Mouse (Mus musculus) CH12.LX (cell line): ENCODE measurements around the gene Jpt2. TPM values are rescaled to one million over a fixed set of nuclear protein-coding genes. Genes with fewer than 3 reads are reported as not detected.

Experiments used
- DNase-seq: peaks from one replicate; pipeline ENCODE4 v3.0.0-alpha.2; 2013; ENCODE audit errors: extremely low read depth
- H3K27ac ChIP-seq: 2 replicates; pipeline ENCODE4 v1.5.1; 2012; ENCODE audit warnings: low read depth, mild to moderate bottlenecking, control low read depth, moderate library complexity; ENCODE audit not compliant: insufficient read depth
- H3K27me3 ChIP-seq: replicated peaks from 2 replicates; pipeline ENCODE3; 2012; ENCODE audit warnings: inconsistent platforms
- H3K36me3 ChIP-seq, 2 experiments: replicated peaks in 1 of 2; 2 replicates each; pipeline versions ENCODE3 to v1.6.1; 2012; ENCODE audit warnings: inconsistent platforms in 1 of 2, low read length in 1 of 2, mild to moderate bottlenecking in 1 of 2, mixed read lengths in 1 of 2, moderate library complexity in 1 of 2; ENCODE audit not compliant: control insufficient read depth in 1 of 2, insufficient read depth in 1 of 2
- H3K4me1 ChIP-seq, 2 experiments: 2 replicates each; pipeline ENCODE4 v1.6.1; 2012; ENCODE audit warnings: inconsistent platforms in 1 of 2, moderate library complexity in 1 of 2; ENCODE audit not compliant: insufficient read depth in 2 of 2, control insufficient read depth in 1 of 2
- H3K4me2 ChIP-seq: 2 replicates; pipeline ENCODE4 v1.6.1; 2012; ENCODE audit warnings: low read depth, mild to moderate bottlenecking, control low read depth; ENCODE audit not compliant: poor library complexity, insufficient read depth, severe bottlenecking
- H3K4me3 ChIP-seq, 3 experiments: fragments of 150-350 bp in 1 of 3; sonication (generic) in 1 of 3; replicated peaks in 1 of 3; 2 replicates each; pipeline versions ENCODE3 to v1.5.1; 2011 to 2012; ENCODE audit warnings: low read depth in 2 of 3, low read length in 2 of 3, mild to moderate bottlenecking in 2 of 3, moderate library complexity in 2 of 3, control low read depth in 1 of 3, improper control_type of control experiment in 1 of 3, inconsistent platforms in 1 of 3, mixed read lengths in 1 of 3; ENCODE audit not compliant: poor library complexity in 1 of 3
- H3K79me2 ChIP-seq: replicated peaks from 2 replicates; pipeline ENCODE4 v1.6.1; 2012; ENCODE audit warnings: mild to moderate bottlenecking, moderate library complexity; ENCODE audit not compliant: control insufficient read depth, poor library complexity, insufficient read depth, severe bottlenecking; ENCODE audit errors: extremely low read depth
- H3K9ac ChIP-seq: 2 replicates; pipeline ENCODE4 v1.6.1; 2012; ENCODE audit warnings: low read depth, mild to moderate bottlenecking, control low read depth, moderate library complexity; ENCODE audit not compliant: insufficient read depth
- H3K9me3 ChIP-seq: replicated peaks from 2 replicates; pipeline ENCODE3; 2012; ENCODE audit warnings: low read length, inconsistent platforms, mixed read lengths
- CHD1 ChIP-seq: IDR thresholded peaks from 2 replicates; pipeline ENCODE4 v1.6.1; 2012; ENCODE audit warnings: low read depth, low read length, improper control_type of control experiment, inconsistent platforms
- CTCF ChIP-seq, 2 experiments: IDR thresholded peaks in 1 of 2; conservative IDR thresholded peaks in 1 of 2; 2 replicates each; pipeline ENCODE4 v1.5.1; 2011 to 2012; ENCODE audit warnings: low read depth in 2 of 2, low read length in 2 of 2, improper control_type of control experiment in 1 of 2, inconsistent platforms in 1 of 2, mild to moderate bottlenecking in 1 of 2, moderate library complexity in 1 of 2
- E2F4 ChIP-seq: IDR thresholded peaks from 2 replicates; pipeline ENCODE4 v1.6.1; 2011; ENCODE audit warnings: low read depth, low read length, improper control_type of control experiment; ENCODE audit not compliant: insufficient replicate concordance
- EP300 ChIP-seq: IDR thresholded peaks from 2 replicates; pipeline ENCODE4 v1.6.1; 2011; ENCODE audit warnings: low read length, improper control_type of control experiment
- ETS1 ChIP-seq: conservative IDR thresholded peaks from 2 replicates; pipeline ENCODE4 v1.6.1; 2012; ENCODE audit warnings: low read depth, mild to moderate bottlenecking, inconsistent platforms, low read length, improper control_type of control experiment, moderate library complexity
- HCFC1 ChIP-seq: IDR thresholded peaks from 2 replicates; pipeline ENCODE4 v1.6.1; 2012; ENCODE audit warnings: low read depth, mild to moderate bottlenecking, inconsistent platforms, low read length, improper control_type of control experiment
- JUN ChIP-seq: IDR thresholded peaks from 2 replicates; pipeline ENCODE4 v1.6.1; 2011; ENCODE audit warnings: low read depth, mild to moderate bottlenecking, low read length, improper control_type of control experiment, moderate library complexity; ENCODE audit not compliant: insufficient read depth
- MAZ ChIP-seq: IDR thresholded peaks from 2 replicates; pipeline ENCODE4 v1.6.1; 2012; ENCODE audit warnings: low read depth, mild to moderate bottlenecking, inconsistent platforms, low read length, improper control_type of control experiment, moderate library complexity
- MYC ChIP-seq: IDR thresholded peaks from 2 replicates; pipeline ENCODE4 v1.6.1; 2011; ENCODE audit warnings: low read depth, mild to moderate bottlenecking, improper control_type of control experiment, low read length
- PAX5 ChIP-seq: IDR thresholded peaks from 2 replicates; pipeline ENCODE4 v1.6.1; 2012; ENCODE audit warnings: low read length, inconsistent platforms, mixed read lengths
- POLR2A ChIP-seq: IDR thresholded peaks from 2 replicates; pipeline ENCODE4 v1.6.1; 2011; ENCODE audit warnings: low read depth, mild to moderate bottlenecking, improper control_type of control experiment, low read length
- POLR2AphosphoS2 ChIP-seq: IDR thresholded peaks from 2 replicates; pipeline ENCODE4 v1.6.1; 2011; ENCODE audit warnings: low read depth, low read length, improper control_type of control experiment
- RAD21 ChIP-seq: IDR thresholded peaks from 2 replicates; pipeline ENCODE4 v1.6.1; 2011; ENCODE audit warnings: low read depth, mild to moderate bottlenecking, low read length, improper control_type of control experiment, moderate library complexity
- RCOR1 ChIP-seq: conservative IDR thresholded peaks from 2 replicates; pipeline ENCODE4 v1.6.1; 2012; ENCODE audit warnings: low read depth, mild to moderate bottlenecking, inconsistent platforms, low read length, improper control_type of control experiment
- SIN3A ChIP-seq: IDR thresholded peaks from 2 replicates; pipeline ENCODE4 v1.6.1; 2012; ENCODE audit warnings: low read length, improper control_type of control experiment, inconsistent platforms
- USF1 ChIP-seq: IDR thresholded peaks from 2 replicates; pipeline ENCODE4 v1.6.1; 2014; ENCODE audit warnings: low read depth, mild to moderate bottlenecking, inconsistent platforms, low read length, improper control_type of control experiment
- USF2 ChIP-seq: conservative IDR thresholded peaks from 2 replicates; pipeline ENCODE4 v1.6.1; 2011; ENCODE audit warnings: low read depth, low read length, improper control_type of control experiment
- ZC3H11A ChIP-seq: IDR thresholded peaks from 2 replicates; pipeline ENCODE4 v1.6.1; 2012; ENCODE audit warnings: low read depth, mild to moderate bottlenecking, inconsistent platforms, low read length, improper control_type of control experiment
- ZKSCAN1 ChIP-seq: IDR thresholded peaks from 2 replicates; pipeline ENCODE4 v1.6.1; 2012; ENCODE audit warnings: low read depth, inconsistent platforms, low read length, improper control_type of control experiment, borderline replicate concordance
- ZMIZ1 ChIP-seq: IDR thresholded peaks from 2 replicates; pipeline ENCODE4 v1.6.1; 2012; ENCODE audit warnings: low read depth, mild to moderate bottlenecking, inconsistent platforms, low read length, improper control_type of control experiment
- dilution Hi-C: fragments of 300-500 bp; cut with MboI; formaldehyde crosslinking; loops from 2 replicates; pipeline ENCODE4 v1.14.3; 2020; ENCODE audit warnings: low sequenced_read_pairs; ENCODE audit not compliant: extremely low pct_unique_long_range_greater_than_20kb, extremely low pct_ligation_motif_present
- in situ Hi-C: fragments of 300-500 bp; cut with MboI; formaldehyde crosslinking; loops from 3 replicates; pipeline ENCODE4 v1.14.3; 2019; ENCODE audit warnings: low sequenced_read_pairs, low pct_ligation_motif_present, low pct_unique_long_range_greater_than_20kb, mixed read lengths
- polyA plus RNA-seq: library from polyadenylated mRNA; unstranded; fragments of >175 nt; gene quantifications from 2 replicates; pipeline ENCODE4 v1.2.1, GENCODE M21; 2012; ENCODE audit warnings: low read depth; ENCODE audit not compliant: insufficient read length
- total RNA-seq, 2 experiments: library from RNA; depleted of rRNA; stranded (reverse); fragments of 300-350 nt in 1 of 2; fragments of >200 nt in 1 of 2; gene quantifications; 2 replicates each; pipeline ENCODE4 v1.2.3; 2012 to 2014

The Jpt2 gene
- total and polyA plus RNA-seq, 3 experiments, result 33.5 to 70.9 (median 62.9) TPM

DNA sequence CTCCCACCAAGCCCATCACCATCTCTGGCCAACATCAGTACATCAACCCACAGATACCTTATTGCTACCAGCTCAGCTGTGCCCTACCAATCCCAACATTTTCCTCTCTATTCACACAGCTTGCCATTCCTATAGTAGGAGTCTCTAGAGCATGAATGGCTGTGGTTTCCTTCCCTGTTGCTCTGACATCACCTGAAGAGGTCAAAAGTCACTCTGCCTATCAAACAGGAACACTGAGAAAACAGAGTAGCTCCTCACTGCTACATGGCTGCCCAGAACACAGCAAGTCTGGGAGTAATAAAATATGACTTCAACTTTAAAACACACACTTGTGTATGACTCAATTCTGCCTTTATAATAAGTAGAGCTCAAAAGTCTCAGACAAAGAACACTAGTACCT, 47.0 kb upstream of the Jpt2 start:
- no peak overlapping the region for H3K4me3 ChIP-seq
- H3K36me3 ChIP-seq, result peaks cover 23 to 84% of the 10 kb centered on the region in 2 experiments
- in situ Hi-C loops, result no loop called here
- no peak for DNase-seq
- dilution Hi-C loops, result no loop called here
- H3K9ac ChIP-seq, result no peak overlapping the region
- no peaks in the 10 kb centered on the region for H3K27me3 ChIP-seq
- peaks cover 7% of the 10 kb centered on the region for H3K9me3 ChIP-seq
- H3K4me1 ChIP-seq, result peaks cover 0 to 5% of the 10 kb centered on the region in 2 experiments; a peak in 2 of 4 replicates
- no peak overlapping the region for H3K27ac ChIP-seq
- H3K4me2 ChIP-seq, result no peak overlapping the region
- TF ChIP-seq EP300 (no peak), ETS1 (no peak), POLR2A (no peak), ZC3H11A (no peak), USF2 (no peak), USF1 (no peak), ZMIZ1 (no peak), MYC (no peak), HCFC1 (no peak), POLR2AphosphoS2 (no peak), CHD1 (no peak), JUN (no peak)
- peaks cover 12% of the 10 kb centered on the region for H3K79me2 ChIP-seq

DNA sequence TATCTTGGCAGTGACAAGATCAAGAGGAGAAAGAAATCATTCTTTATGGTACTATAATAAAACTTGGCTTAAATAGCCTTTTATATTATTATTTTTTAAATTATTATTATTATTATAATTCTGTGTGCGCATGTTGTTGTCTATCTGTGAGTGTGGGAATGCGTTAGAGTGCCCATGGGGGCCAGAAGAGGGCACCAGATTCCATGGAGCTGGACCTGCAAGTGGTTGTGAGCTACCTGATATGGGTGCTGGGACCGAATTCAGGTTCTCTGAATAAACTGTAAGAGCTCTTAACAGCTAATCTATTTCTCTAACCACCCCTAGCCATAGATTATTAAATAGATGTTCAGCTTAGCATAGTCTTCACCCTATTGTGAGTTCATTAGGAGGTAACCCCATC, 44.6 kb upstream of the Jpt2 start:
- in situ Hi-C loops, result no loop called here

DNA sequence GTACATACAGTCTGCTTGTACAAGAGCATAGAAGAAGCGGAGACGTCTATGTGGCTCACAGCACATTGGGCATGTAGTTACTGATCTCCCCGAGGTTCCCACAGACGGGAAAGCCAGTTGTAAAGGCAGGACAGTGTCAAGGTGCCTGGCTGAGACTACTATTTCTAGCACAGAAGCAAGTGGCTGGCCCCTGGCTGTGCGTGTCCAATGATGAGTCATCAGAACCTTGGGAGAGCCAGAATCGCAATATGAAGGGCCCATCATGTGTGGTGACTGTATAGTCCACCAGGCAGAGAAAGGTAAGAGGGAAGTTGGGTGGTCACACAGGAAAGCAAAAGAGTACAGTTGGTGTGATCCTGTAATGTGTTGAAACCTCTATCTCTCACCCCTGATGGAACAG, 34.2 kb upstream of the Jpt2 start:
- H3K4me2 ChIP-seq, result no peak overlapping the region
- H3K4me3 ChIP-seq, result no peak overlapping the region
- H3K9ac ChIP-seq, result no peak overlapping the region
- dilution Hi-C loops, result no loop called here
- no peaks in the 10 kb centered on the region for H3K9me3 ChIP-seq
- peaks cover 75 to 98% of the 10 kb centered on the region in 2 experiments for H3K36me3 ChIP-seq
- H3K27ac ChIP-seq, result no peak overlapping the region
- no peaks in the 10 kb centered on the region for H3K4me1 ChIP-seq
- H3K27me3 ChIP-seq, result no peaks in the 10 kb centered on the region
- TF ChIP-seq SIN3A, result no peak
- TF ChIP-seq ZMIZ1, result no peak
- TF ChIP-seq CTCF (conservative IDR thresholded peaks at IDR 0.05 in 1 of 2, IDR thresholded peaks at IDR 0.05 in 1 of 2; ENCODE audit: low read depth in 2 of 2, low read length in 2 of 2), result no peak
- no peak for TF ChIP-seq ZKSCAN1
- no peak for TF ChIP-seq USF1
- TF ChIP-seq CHD1, result no peak
- no peak for TF ChIP-seq PAX5
- TF ChIP-seq E2F4, result no peak
- TF ChIP-seq RCOR1, result no peak
- no peak for TF ChIP-seq POLR2AphosphoS2
- no peak for TF ChIP-seq MAZ
- TF ChIP-seq RAD21, result no peak
- TF ChIP-seq, all 38 proteins: peak for 0
- no peak for DNase-seq
- in situ Hi-C loops, result no loop called here
- H3K79me2 ChIP-seq, result no peaks in the 10 kb centered on the region

More for the DNA sequence above, 44.6 kb upstream of the Jpt2 start:
- Histone ChIP-seq H3K4me1 (no peaks in the 10 kb centered on the region), H3K27ac (no peak overlapping the region), H3K4me3 (no peak overlapping the region), H3K9ac (no peak overlapping the region), H3K27me3 (no peaks in the 10 kb centered on the region), H3K9me3 (peaks cover 7% of the 10 kb centered on the region), H3K4me2 (no peak overlapping the region), H3K79me2 (peaks cover 9% of the 10 kb centered on the region; the same call in 1 of the 2 replicates), H3K36me3 (peaks cover 23 to 83% of the 10 kb centered on the region in 2 experiments)
- TF ChIP-seq ETS1 (no peak), CTCF (conservative IDR thresholded peaks at IDR 0.05 in 1 of 2, IDR thresholded peaks at IDR 0.05 in 1 of 2; ENCODE audit: low read depth in 2 of 2, low read length in 2 of 2) (peak in 1 of 2 experiments; percentile 16; a peak in 1 of 4 replicates)
- dilution Hi-C loops, result no loop called here
- no peak for DNase-seq
